Comparison of ENCODE assay signal across 11 mouse cellular contexts in the genomic region with DNA sequence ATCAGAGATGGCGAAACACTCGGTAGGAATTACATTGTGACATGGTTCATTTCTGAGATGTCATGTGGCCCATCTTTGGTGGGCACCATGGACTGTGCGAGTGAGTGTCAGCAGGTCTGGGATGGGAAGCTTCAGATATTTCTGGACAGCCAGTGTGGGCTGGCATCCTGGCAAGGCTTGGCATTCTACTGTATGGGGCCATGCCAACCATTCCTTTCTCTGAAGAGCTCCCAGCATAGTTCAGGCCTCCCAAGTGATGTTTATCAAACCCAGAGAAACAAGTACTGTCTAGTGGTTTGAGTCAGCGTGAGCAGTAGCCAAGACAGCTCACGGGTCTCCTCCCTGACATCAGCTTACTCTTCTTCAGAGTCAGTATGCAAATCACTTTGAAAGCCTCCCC.
DNase-seq lines count a peak whose midpoint lies in the region; ATAC-seq lines count a peak whose summit lies in the region.
"Had no signal": no experiment of that assay in that cellular context is flagged by ENCODE, and none has a peak within 500 bp of the region (broad histone marks: within the 10 kb centered on the region; RNA-seq: fewer than 3 reads in every experiment).

No protein-coding gene starts in this region.

- DNase-seq in midbrain, embryonic 14.5 days, result no peak
- no peak for DNase-seq in midbrain, embryonic 10.5 days (ENCODE audit: low spot score)
- peak; percentile 73 for DNase-seq in heart, postnatal 10 days
- no peak for DNase-seq in thymus, postnatal 0 days (ENCODE audit: low spot score)
- no peak for DNase-seq in layer of hippocampus, postnatal 36 days
- DNase-seq: adrenal gland, postnatal 14 days; kidney, adult 18-20 months; thymus, postnatal 14 days had no signal

- ATAC-seq in heart, embryonic 13.5 days (ENCODE audit: extremely low read depth, insufficient number of reproducible peaks, low FRiP score, low TSS enrichment), result no peak
- no peak for ATAC-seq in heart, embryonic 12.5 days (ENCODE audit: insufficient number of reproducible peaks, low FRiP score)
- ATAC-seq in midbrain, embryonic 14.5 days (ENCODE audit: low FRiP score, low TSS enrichment), result peak; percentile 46; the same call in 1 of the 2 replicates

- no peak overlapping the region for H3K4me2 ChIP-seq in heart, embryonic 13.5 days
- no peak overlapping the region for H3K4me2 ChIP-seq in heart, embryonic 12.5 days
- H3K4me2 ChIP-seq in midbrain, embryonic 14.5 days (ENCODE audit: low read length), result no peak overlapping the region
- H3K4me2 ChIP-seq: embryonic facial prominence, embryonic 12.5 days had no signal

- peaks cover 74% of the 10 kb centered on the region for H3K36me3 ChIP-seq in heart, embryonic 13.5 days
- peaks cover 54% of the 10 kb centered on the region for H3K36me3 ChIP-seq in heart, embryonic 12.5 days
- peaks cover 51% of the 10 kb centered on the region for H3K36me3 ChIP-seq in midbrain, embryonic 14.5 days (ENCODE audit: control insufficient read depth, insufficient read depth, low read length)
- peaks cover 98% of the 10 kb centered on the region for H3K36me3 ChIP-seq in midbrain, embryonic 10.5 days

- intact Hi-C loops in heart, postnatal 10 days (cut with DNase I), result no loop called here

- H3K4me3 ChIP-seq in heart, embryonic 13.5 days, result no peak overlapping the region
- no peak overlapping the region for H3K4me3 ChIP-seq in heart, embryonic 12.5 days
- no peak overlapping the region for H3K4me3 ChIP-seq in midbrain, embryonic 14.5 days (replicated peaks; ENCODE audit: low read depth, low read length)
- H3K4me3 ChIP-seq in midbrain, embryonic 10.5 days, result no peak overlapping the region
- H3K4me3 ChIP-seq: embryonic facial prominence, embryonic 12.5 days had no signal

- 0 out of 2 replicates have a peak overlapping the region, but pooled peaks have one; percentile 30 for H3K27ac ChIP-seq in heart, embryonic 13.5 days (replicated peaks)
- no peak overlapping the region for H3K27ac ChIP-seq in heart, embryonic 12.5 days (ENCODE audit: poor library complexity, severe bottlenecking)
- H3K27ac ChIP-seq in midbrain, embryonic 14.5 days (replicated peaks; ENCODE audit: low read depth, low read length), result no peak overlapping the region
- H3K27ac ChIP-seq in midbrain, embryonic 10.5 days (replicated peaks), result no peak overlapping the region
- H3K27ac ChIP-seq: embryonic facial prominence, embryonic 12.5 days had no signal

- H3K9ac ChIP-seq in heart, embryonic 13.5 days, result no peak overlapping the region
- no peak overlapping the region for H3K9ac ChIP-seq in heart, embryonic 12.5 days
- H3K9ac ChIP-seq in midbrain, embryonic 14.5 days (replicated peaks; ENCODE audit: low read length), result no peak overlapping the region
- H3K9ac ChIP-seq: embryonic facial prominence, embryonic 12.5 days had no signal

- no peaks in the 10 kb centered on the region for H3K27me3 ChIP-seq in heart, embryonic 13.5 days (replicated peaks)
- no peaks in the 10 kb centered on the region for H3K27me3 ChIP-seq in heart, embryonic 12.5 days (replicated peaks)
- H3K27me3 ChIP-seq in midbrain, embryonic 14.5 days (ENCODE audit: control insufficient read depth, insufficient read depth, low read length), result no peaks in the 10 kb centered on the region
- no peaks in the 10 kb centered on the region for H3K27me3 ChIP-seq in midbrain, embryonic 10.5 days (ENCODE audit: low read depth, poor library complexity, severe bottlenecking)
- H3K27me3 ChIP-seq: embryonic facial prominence, embryonic 12.5 days had no signal

- peaks cover 52% of the 10 kb centered on the region for H3K4me1 ChIP-seq in heart, embryonic 13.5 days
- peaks cover 51% of the 10 kb centered on the region for H3K4me1 ChIP-seq in heart, embryonic 12.5 days (replicated peaks)
- no peaks in the 10 kb centered on the region for H3K4me1 ChIP-seq in midbrain, embryonic 14.5 days (ENCODE audit: control insufficient read depth, insufficient read depth, low read length)
- H3K4me1 ChIP-seq in midbrain, embryonic 10.5 days, result peaks cover 5% of the 10 kb centered on the region; the same call in 1 of the 2 replicates

- WGBS in heart, embryonic 13.5 days, result 74% methylated on average over 5 of the region's 5 CpGs
- WGBS in heart, embryonic 12.5 days, result 83% methylated on average over 5 of the region's 5 CpGs
- 81% methylated on average over 5 of the region's 5 CpGs for WGBS in midbrain, embryonic 14.5 days
- 85% methylated on average over 5 of the region's 5 CpGs for WGBS in midbrain, embryonic 10.5 days

- no peaks in the 10 kb centered on the region for H3K9me3 ChIP-seq in heart, embryonic 13.5 days
- no peaks in the 10 kb centered on the region for H3K9me3 ChIP-seq in heart, embryonic 12.5 days (replicated peaks)
- H3K9me3 ChIP-seq in midbrain, embryonic 14.5 days (ENCODE audit: control insufficient read depth, low read length), result no peaks in the 10 kb centered on the region
- H3K9me3 ChIP-seq in midbrain, embryonic 10.5 days (replicated peaks), result no peaks in the 10 kb centered on the region
- H3K9me3 ChIP-seq: embryonic facial prominence, embryonic 12.5 days had no signal

Comparison
In these comparisons a context has a peak if more than half of its experiments do, and no peak if none do; other contexts are left out.
1. DNase-seq: peak in heart, postnatal 10 days (2 of 2); none in midbrain, embryonic 14.5 days (single experiment), midbrain, embryonic 10.5 days (single experiment), thymus, postnatal 0 days (single experiment) and layer of hippocampus, postnatal 36 days (0 of 2).